Mouse (Mus musculus) thymus, adult 2 months (tissue): ENCODE results near the gene Nipal1. TPM values are rescaled to one million over a fixed set of nuclear protein-coding genes. Genes with fewer than 3 reads are reported as not detected.

Experiments
- DNase-seq: peaks from one replicate; pipeline ENCODE4 v3.0.0; 2021
- H3K27ac ChIP-seq: fragments of 200-500 bp; 2 replicates; pipeline ENCODE4 v1.5.1; 2012; ENCODE audit warnings: low read length, control low read depth; ENCODE audit not compliant: control insufficient read depth, insufficient read depth
- H3K27me3 ChIP-seq: fragments of 200-500 bp; 2 replicates; pipeline ENCODE4 v1.6.1; 2012; ENCODE audit warnings: mild to moderate bottlenecking, low read length, moderate library complexity, mixed read lengths; ENCODE audit not compliant: control insufficient read depth, insufficient read depth
- H3K36me3 ChIP-seq: fragments of 200-500 bp; 2 replicates; pipeline ENCODE4 v1.6.1; 2012; ENCODE audit warnings: mild to moderate bottlenecking, low read length, moderate library complexity; ENCODE audit not compliant: control insufficient read depth, insufficient read depth
- H3K4me1 ChIP-seq: fragments of 200-500 bp; replicated peaks from 2 replicates; pipeline ENCODE4 v1.6.1; 2012; ENCODE audit warnings: low read length; ENCODE audit not compliant: control insufficient read depth, insufficient read depth
- H3K4me3 ChIP-seq: fragments of 200-500 bp; 2 replicates; pipeline ENCODE4 v1.5.1; 2012; ENCODE audit warnings: mild to moderate bottlenecking, low read length, control low read depth, moderate library complexity; ENCODE audit not compliant: control insufficient read depth, insufficient read depth
- CTCF ChIP-seq: fragments of 200-500 bp; IDR thresholded peaks from 2 replicates; pipeline ENCODE4 v1.5.1; 2012; ENCODE audit warnings: mild to moderate bottlenecking, control low read depth, low read length, moderate library complexity, borderline replicate concordance; ENCODE audit not compliant: control insufficient read depth, poor library complexity, insufficient read depth; ENCODE audit errors: extremely low read depth
- POLR2A ChIP-seq: fragments of 200-500 bp; IDR thresholded peaks from 2 replicates; pipeline ENCODE4 v1.6.1; 2012; ENCODE audit warnings: mild to moderate bottlenecking, low read length, control low read depth, moderate library complexity; ENCODE audit not compliant: control insufficient read depth, poor library complexity, insufficient read depth; ENCODE audit errors: extremely low read depth
- WGBS: fragments of 180-500 bp; shearing (Covaris S2); methylation state at CpG from one replicate; pipeline ENCODE4 v1.1.7; 2018; 5-methylcytosine and 5-hydroxymethylcytosine counted together
- polyA plus RNA-seq: library from polyadenylated mRNA; depleted of rRNA; stranded (reverse); fragments of >200 nt; gene quantifications from 2 replicates; pipeline ENCODE4 v1.2.3, GENCODE M21; 2012; rRNA removed

Nipal1 gene
- 1.6 and 1.7 TPM in 2 replicates for polyA plus RNA-seq

DNA sequence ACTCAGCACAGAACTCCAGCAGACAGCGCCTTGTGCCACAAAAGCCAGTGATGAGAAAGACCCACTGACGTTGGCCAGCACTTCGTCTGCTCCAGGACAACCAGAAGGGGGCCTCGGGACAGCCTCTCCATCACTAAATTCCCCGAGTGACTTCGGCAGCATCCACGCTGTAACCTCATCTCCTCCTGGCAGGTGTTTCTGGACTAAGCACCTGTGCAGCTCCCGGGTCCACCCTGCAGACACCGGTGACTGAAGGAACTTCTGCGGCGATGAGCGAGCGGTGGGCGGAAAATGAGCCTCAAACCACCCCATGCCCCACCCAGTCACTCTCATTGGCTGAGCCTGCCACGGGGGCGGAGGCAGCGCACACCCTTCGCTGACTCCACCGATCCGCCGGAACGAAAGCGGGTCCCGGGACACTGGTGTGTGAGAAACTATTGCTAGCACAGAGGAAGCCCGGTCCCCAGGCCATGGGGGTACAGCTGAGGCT, at the start of gene Nipal1:
Nipal1 (plus strand) TSS at position 378 of the 490 bp plus-strand sequence.
- WGBS, result 1% methylated on average over 25 of the region's 25 CpGs
- Histone ChIP-seq H3K4me3 (peak within 1 kb of the TSS; percentile 63), H3K27ac (no peak within 1 kb of the TSS), H3K4me1 (peaks cover 19% of the 10 kb centered on the region), H3K36me3 (no peaks in the 10 kb centered on the region), H3K27me3 (no peaks in the 10 kb centered on the region)
- DNase-seq, result peak; percentile 88
- TF ChIP-seq CTCF (peak; percentile 43; the same call in 1 of the 2 replicates), POLR2A (peak; percentile 68)

DNA sequence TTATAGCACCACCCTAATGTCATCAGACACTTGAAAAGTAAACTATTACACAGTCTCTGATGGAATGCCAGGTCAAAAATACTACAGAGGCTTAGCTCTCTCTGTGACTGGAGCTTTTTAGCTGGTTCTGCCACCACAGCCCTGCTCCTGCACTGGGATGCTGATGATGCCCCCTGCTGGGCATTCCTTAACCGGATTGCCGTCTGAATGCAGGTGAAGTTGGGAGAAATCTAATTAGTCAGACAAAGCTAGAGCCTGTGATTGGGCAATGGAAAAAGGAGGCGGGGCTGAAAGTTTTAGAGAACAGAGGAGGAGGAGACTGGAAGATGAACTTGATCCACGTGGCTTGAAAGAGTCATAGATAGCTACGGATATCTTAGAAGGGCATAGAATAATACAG, 46.6 kb upstream of the Nipal1 start:
- peak; percentile 61 for DNase-seq
- no peak overlapping the region for H3K27ac ChIP-seq
- no peak overlapping the region for H3K4me3 ChIP-seq
- H3K36me3 ChIP-seq, result no peaks in the 10 kb centered on the region
- WGBS, result 16% methylated on average over 5 of the region's 5 CpGs
- H3K27me3 ChIP-seq, result no peaks in the 10 kb centered on the region
- TF ChIP-seq CTCF, result peak; percentile 45; the same call in 1 of the 2 replicates
- TF ChIP-seq POLR2A, result no peak
- H3K4me1 ChIP-seq, result no peaks in the 10 kb centered on the region

DNA sequence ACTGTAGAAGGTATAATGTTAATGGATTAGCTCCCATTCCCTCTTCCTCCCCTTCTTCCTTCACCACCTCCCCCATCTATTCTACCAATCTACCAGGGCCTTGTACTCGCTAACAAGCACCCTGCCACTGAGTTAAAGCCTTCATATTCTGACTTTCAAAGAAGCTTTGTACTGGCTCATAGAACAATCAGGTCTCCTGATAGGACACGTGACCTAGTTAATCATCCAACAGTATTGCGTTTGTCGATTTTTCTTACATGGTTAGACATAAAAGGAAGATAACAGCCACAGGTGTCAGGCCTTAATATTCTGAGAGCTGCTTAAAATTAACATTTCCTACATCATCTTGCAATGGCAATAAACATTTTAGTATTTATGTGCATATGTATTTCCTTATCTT, 44.5 kb upstream of the Nipal1 start:
- no peaks in the 10 kb centered on the region for H3K27me3 ChIP-seq
- no peak overlapping the region for H3K4me3 ChIP-seq
- H3K27ac ChIP-seq, result no peak overlapping the region
- no peaks in the 10 kb centered on the region for H3K4me1 ChIP-seq
- 93% methylated on average over 4 of the region's 4 CpGs for WGBS
- TF ChIP-seq POLR2A (no peak), CTCF (no peak)
- no peak for DNase-seq
- no peaks in the 10 kb centered on the region for H3K36me3 ChIP-seq

DNA sequence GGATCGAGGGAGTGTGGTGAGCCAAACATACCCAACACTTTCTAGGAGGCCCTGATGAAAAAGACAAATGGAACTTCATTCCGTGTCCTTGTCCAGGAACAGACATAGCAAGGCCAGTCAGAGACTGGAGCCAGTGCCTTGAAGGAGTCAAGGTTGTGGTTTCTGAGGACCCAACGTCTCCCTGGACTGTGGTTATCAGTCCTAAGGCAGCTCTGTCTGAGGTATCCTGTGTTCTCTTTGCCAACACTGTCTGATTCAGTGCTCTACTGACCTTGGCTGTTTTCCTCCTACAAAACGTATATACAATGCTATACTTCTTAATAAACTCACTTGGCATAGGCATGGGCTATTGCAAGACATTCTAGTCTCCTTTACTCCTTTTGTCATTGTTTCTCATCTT, 30.2 kb upstream of the Nipal1 start:
- no peak overlapping the region for H3K27ac ChIP-seq
- no peak for DNase-seq
- no peaks in the 10 kb centered on the region for H3K4me1 ChIP-seq
- no peaks in the 10 kb centered on the region for H3K27me3 ChIP-seq
- WGBS, result 67% methylated on average over 4 of the region's 4 CpGs
- H3K4me3 ChIP-seq, result no peak overlapping the region
- TF ChIP-seq CTCF (no peak), POLR2A (no peak)
- H3K36me3 ChIP-seq, result no peaks in the 10 kb centered on the region

DNA sequence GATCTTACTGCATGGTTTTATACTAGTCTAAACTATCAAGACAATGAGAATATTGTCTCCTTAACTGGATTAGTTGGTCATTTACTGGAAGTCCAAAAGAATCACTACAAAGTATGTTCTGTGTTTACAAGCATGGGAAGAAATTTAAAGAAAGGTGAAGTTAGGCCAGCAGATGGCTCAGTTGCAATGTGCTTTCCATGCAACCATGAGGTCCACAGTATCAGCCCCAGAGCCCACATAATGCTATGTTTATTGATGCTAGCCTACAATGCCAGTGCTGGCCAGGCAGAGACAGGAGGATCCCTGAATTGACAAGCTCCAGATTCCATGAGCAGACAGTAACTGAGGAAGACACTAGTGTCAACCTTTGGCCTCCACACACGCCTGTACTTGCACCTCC, 26.6 kb upstream of the Nipal1 start:
- H3K36me3 ChIP-seq, result no peaks in the 10 kb centered on the region
- no peaks in the 10 kb centered on the region for H3K4me1 ChIP-seq
- 100% methylated on average over 1 of the region's 1 CpGs for WGBS
- DNase-seq, result peak; percentile 32
- TF ChIP-seq POLR2A, result no peak
- no peak for TF ChIP-seq CTCF
- H3K27ac ChIP-seq, result no peak overlapping the region
- no peaks in the 10 kb centered on the region for H3K27me3 ChIP-seq
- no peak overlapping the region for H3K4me3 ChIP-seq

DNA sequence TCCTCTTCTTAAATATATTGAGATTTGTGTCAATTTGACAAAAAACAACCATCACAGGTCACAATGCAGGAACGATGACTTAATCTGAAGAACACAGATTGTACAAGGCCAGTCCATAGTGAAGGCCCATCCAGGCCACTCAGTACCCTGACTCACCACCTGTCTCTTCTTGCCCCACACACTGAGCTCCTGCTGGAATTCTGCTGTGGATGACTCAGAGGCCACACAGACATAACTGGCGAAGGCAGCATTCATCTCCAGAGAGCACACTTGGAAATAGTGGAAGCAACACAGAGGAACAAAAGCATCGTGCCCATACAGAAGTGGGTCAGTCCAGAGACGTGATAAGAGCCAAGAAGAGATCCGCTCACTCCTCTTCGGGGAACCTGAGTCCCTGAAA, 17.6 kb upstream of the Nipal1 start:
- no peak for DNase-seq
- no peaks in the 10 kb centered on the region for H3K36me3 ChIP-seq
- WGBS, result 98% methylated on average over 6 of the region's 6 CpGs
- no peak overlapping the region for H3K4me3 ChIP-seq
- no peak overlapping the region for H3K27ac ChIP-seq
- H3K27me3 ChIP-seq, result no peaks in the 10 kb centered on the region
- peaks cover 12% of the 10 kb centered on the region for H3K4me1 ChIP-seq
- no peak for TF ChIP-seq CTCF
- no peak for TF ChIP-seq POLR2A

DNA sequence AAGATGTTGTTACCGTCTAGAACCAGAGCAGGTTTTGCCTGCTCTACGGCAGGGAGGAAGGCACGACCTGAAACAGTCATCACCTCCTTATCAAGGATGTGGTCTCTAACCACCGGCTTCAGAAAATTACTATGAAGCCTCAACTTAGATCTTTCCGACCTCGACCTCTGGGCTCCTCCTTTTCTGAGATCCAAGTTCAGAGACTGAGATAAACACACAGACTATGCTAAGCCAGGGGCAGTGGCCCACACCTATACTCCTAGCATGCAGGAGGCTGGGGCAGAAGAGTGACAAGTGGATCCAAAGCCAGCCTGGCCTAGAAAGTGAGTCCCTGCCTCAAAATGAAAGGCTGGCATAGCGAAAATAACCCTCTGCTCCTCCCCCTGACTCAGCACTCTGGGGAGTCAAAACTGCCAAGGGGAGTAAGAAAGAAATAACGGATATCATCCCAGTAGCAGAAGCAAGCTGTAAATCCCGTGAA, 12.8 kb upstream of the Nipal1 start:
- 2% methylated on average over 9 of the region's 9 CpGs for WGBS
- TF ChIP-seq POLR2A (no peak), CTCF (no peak)
- peak; percentile 77 for DNase-seq
- Histone ChIP-seq H3K4me1 (peaks cover 29% of the 10 kb centered on the region), H3K4me3 (peak overlapping the region; percentile 46), H3K27me3 (no peaks in the 10 kb centered on the region), H3K36me3 (no peaks in the 10 kb centered on the region), H3K27ac (peak overlapping the region; percentile 99)

DNA sequence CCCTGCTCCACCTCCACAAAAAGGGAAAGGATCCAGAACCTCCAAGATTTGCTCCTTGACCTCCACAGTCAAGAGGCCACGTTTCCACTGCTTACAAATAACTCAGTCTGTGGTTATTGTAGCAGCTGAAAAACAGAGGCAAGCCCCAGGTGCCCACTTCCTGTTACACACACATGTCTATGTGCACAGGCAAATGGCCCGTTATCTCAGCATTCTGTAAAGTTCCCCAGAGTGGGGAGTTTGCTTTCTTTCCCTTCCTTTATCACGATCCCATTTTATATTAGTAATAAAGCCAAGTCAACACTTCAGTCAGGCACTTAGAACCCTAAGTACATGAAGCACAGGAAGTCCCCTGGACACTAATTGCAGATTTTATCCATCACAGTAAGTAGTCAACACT, 11.5 kb upstream of the Nipal1 start:
- no peaks in the 10 kb centered on the region for H3K27me3 ChIP-seq
- peak overlapping the region; percentile 57 for H3K4me3 ChIP-seq
- H3K4me1 ChIP-seq, result peaks cover 29% of the 10 kb centered on the region
- no peaks in the 10 kb centered on the region for H3K36me3 ChIP-seq
- peak; percentile 78 for DNase-seq
- WGBS, result 6% methylated on average over 3 of the region's 3 CpGs
- peak overlapping the region; percentile 99 for H3K27ac ChIP-seq
- TF ChIP-seq CTCF, result no peak
- TF ChIP-seq POLR2A, result no peak
